Mouse (Mus musculus) layer of hippocampus, adult 18-20 months (tissue): ENCODE results near the gene Srp14. TPM values are rescaled to one million over a fixed set of nuclear protein-coding genes. Genes with fewer than 3 reads are reported as not detected.

Experiments used
- DNase-seq, 2 experiments: peaks; one replicate each; pipeline ENCODE4 v3.0.0; 2022; ENCODE audit warnings: low spot score in 2 of 2
- long read RNA-seq: library from polyadenylated mRNA; stranded (forward); transcript quantifications from one replicate; pipeline ENCODE4 v2.0.0, GENCODE M21; 2021
- total RNA-seq, 2 experiments: library from RNA; stranded (reverse); gene quantifications; 2 replicates each; pipeline ENCODE4 v1.2.3; 2021

Gene Srp14
- 100 to 1,000 TPM; 184 to 191 TPM for total RNA-seq
- long read RNA-seq, transcript Srp14-201 (5 exons, 798 nt): major isoform, 89 of 103 reads
- long read RNA-seq, partial matches to known transcripts: 10 of 103 reads
- long read RNA-seq, other reads (novel, unspliced or antisense): 2 of 103 reads

GRCm38 (mm10) chr2:118479550-118479909 lies at the start of gene Srp14:
TSS of gene Srp14 (minus strand) at chr2:118479711.
- peak; percentile 88 to 93 for DNase-seq

- DNase-seq: no peak
Measured at GRCm38 (mm10) chr2:118526545-118526944, 47.0 kb upstream of the Srp14 start.

- DNase-seq: no peak
Measured at GRCm38 (mm10) chr2:118524811-118525210, 45.3 kb upstream of the Srp14 start.

- no peak for DNase-seq
Measured at GRCm38 (mm10) chr2:118523163-118523730, 43.7 kb upstream of the Srp14 start.

GRCm38 (mm10) chr2:118522265-118522664 lies 42.8 kb upstream of the Srp14 start:
- no peak for DNase-seq

- DNase-seq: peak; percentile 16 to 47
Measured at GRCm38 (mm10) chr2:118520042-118520933, 40.8 kb upstream of the Srp14 start.

GRCm38 (mm10) chr2:118512418-118513377 lies 33.2 kb upstream of the Srp14 start:
- no peak for DNase-seq

GRCm38 (mm10) chr2:118511779-118512417 lies 32.4 kb upstream of the Srp14 start:
- no peak for DNase-seq

- DNase-seq: peak; percentile 72 to 89
Measured at GRCm38 (mm10) chr2:118510447-118511310, 31.2 kb upstream of the Srp14 start.

GRCm38 (mm10) chr2:118509688-118510446 lies 30.4 kb upstream of the Srp14 start:
- no peak for DNase-seq

- no peak for DNase-seq
Measured at GRCm38 (mm10) chr2:118507126-118507525, 27.6 kb upstream of the Srp14 start.

- no peak for DNase-seq
Measured at GRCm38 (mm10) chr2:118500191-118500590, 20.7 kb upstream of the Srp14 start.

- DNase-seq: no peak
Measured at GRCm38 (mm10) chr2:118499135-118499961, 19.8 kb upstream of the Srp14 start.

GRCm38 (mm10) chr2:118498476-118498875 lies 19.0 kb upstream of the Srp14 start:
- DNase-seq: no peak

- no peak for DNase-seq
Measured at GRCm38 (mm10) chr2:118497890-118498289, 18.4 kb upstream of the Srp14 start.

GRCm38 (mm10) chr2:118495024-118495423 lies 15.5 kb upstream of the Srp14 start:
- no peak for DNase-seq

GRCm38 (mm10) chr2:118491741-118492395 lies 12.4 kb upstream of the Srp14 start:
- DNase-seq: no peak
